Mouse (Mus musculus) c-Kit-negative CD71-positive TER-119-positive erythroid progenitor cells, embryonic 14.5 days (primary cell): ENCODE results near the gene Atf3.

Experiments
- DNase-seq: peaks from one replicate; pipeline ENCODE4 v3.0.0-alpha.2; 2013; ENCODE audit warnings: low read depth, low spot score

Atf3 gene

GRCm38 (mm10) chr1:191217939-191218338 lies at the start of gene Atf3:
Gene Atf3, minus strand, starts transcription at chr1:191218039.
- no peak for DNase-seq

GRCm38 (mm10) chr1:191267162-191267561 lies 49.3 kb upstream of the Atf3 start:
- no peak for DNase-seq

GRCm38 (mm10) chr1:191263471-191263870 lies 45.6 kb upstream of the Atf3 start:
- DNase-seq = no peak

GRCm38 (mm10) chr1:191261861-191262260 lies 44.0 kb upstream of the Atf3 start:
- no peak for DNase-seq

- DNase-seq = no peak
Measured at GRCm38 (mm10) chr1:191259661-191260060, 41.8 kb upstream of the Atf3 start.

GRCm38 (mm10) chr1:191259121-191259520 lies 41.3 kb upstream of the Atf3 start:
- no peak for DNase-seq

- no peak for DNase-seq
Measured at GRCm38 (mm10) chr1:191258521-191258920, 40.7 kb upstream of the Atf3 start.

- DNase-seq = no peak
Measured at GRCm38 (mm10) chr1:191257981-191258380, 40.1 kb upstream of the Atf3 start.

- no peak for DNase-seq
Measured at GRCm38 (mm10) chr1:191257351-191257771, 39.5 kb upstream of the Atf3 start.

- DNase-seq = no peak
Measured at GRCm38 (mm10) chr1:191256566-191257350, 38.9 kb upstream of the Atf3 start.

GRCm38 (mm10) chr1:191256134-191256533 lies 38.3 kb upstream of the Atf3 start:
- DNase-seq = no peak

GRCm38 (mm10) chr1:191254448-191254847 lies 36.6 kb upstream of the Atf3 start:
- DNase-seq = no peak

GRCm38 (mm10) chr1:191253636-191254035 lies 35.8 kb upstream of the Atf3 start:
- no peak for DNase-seq

GRCm38 (mm10) chr1:191249975-191250374 lies 32.1 kb upstream of the Atf3 start:
- DNase-seq = no peak

GRCm38 (mm10) chr1:191248423-191248822 lies 30.6 kb upstream of the Atf3 start:
- DNase-seq = no peak

GRCm38 (mm10) chr1:191247561-191247960 lies 29.7 kb upstream of the Atf3 start:
- no peak for DNase-seq

GRCm38 (mm10) chr1:191243855-191244254 lies 26.0 kb upstream of the Atf3 start:
- no peak for DNase-seq

- DNase-seq = no peak
Measured at GRCm38 (mm10) chr1:191242065-191242698, 24.3 kb upstream of the Atf3 start.

GRCm38 (mm10) chr1:191241574-191241973 lies 23.7 kb upstream of the Atf3 start:
- no peak for DNase-seq

GRCm38 (mm10) chr1:191239602-191240001 lies 21.8 kb upstream of the Atf3 start:
- DNase-seq = no peak

- DNase-seq = no peak
Measured at GRCm38 (mm10) chr1:191235788-191236542, 18.1 kb upstream of the Atf3 start.

- DNase-seq = no peak
Measured at GRCm38 (mm10) chr1:191234837-191235236, 17.0 kb upstream of the Atf3 start.
